Mouse (Mus musculus) ES-E14 (cell line): ENCODE measurements around the gene Sigmar1. TPM values are rescaled to one million over a fixed set of nuclear protein-coding genes. Genes with fewer than 3 reads are reported as not detected.
A peak's percentile ranks its signal among the peaks of the same experiment; 100 is the strongest.

Experiments used
- DNase-seq: peaks from one replicate; pipeline ENCODE4 v3.0.0-alpha.2; 2013; ENCODE audit warnings: low read depth, low spot score
- H3K27ac ChIP-seq: 2 replicates; pipeline ENCODE4 v1.5.1; 2012; ENCODE audit warnings: low read depth, mild to moderate bottlenecking, low read length, moderate library complexity, mixed read lengths; ENCODE audit not compliant: poor library complexity, insufficient read depth, severe bottlenecking
- H3K36me3 ChIP-seq: 2 replicates; pipeline ENCODE4 v1.6.1; 2012; ENCODE audit warnings: mild to moderate bottlenecking, low read length, moderate library complexity, mixed read lengths; ENCODE audit not compliant: control insufficient read depth, poor library complexity, insufficient read depth, severe bottlenecking
- H3K4me1 ChIP-seq, 2 experiments: fragments of 150-350 bp in 1 of 2; sonication (generic) in 1 of 2; 2 replicates each; pipeline ENCODE4 v1.6.1; 2012; ENCODE audit warnings: low read length in 2 of 2, mild to moderate bottlenecking in 1 of 2, mixed read lengths in 1 of 2; ENCODE audit not compliant: control insufficient read depth in 2 of 2, insufficient read depth in 2 of 2, poor library complexity in 1 of 2
- H3K4me3 ChIP-seq, 2 experiments: fragments of 150-350 bp in 1 of 2; sonication (generic) in 1 of 2; 2 replicates each; pipeline ENCODE4 v1.5.1; 2012; ENCODE audit warnings: low read length in 2 of 2, low read depth in 1 of 2, mild to moderate bottlenecking in 1 of 2, mixed read lengths in 1 of 2; ENCODE audit not compliant: insufficient read depth in 1 of 2, poor library complexity in 1 of 2, severe bottlenecking in 1 of 2
- H3K9ac ChIP-seq: 2 replicates; pipeline ENCODE4 v1.6.1; 2012; ENCODE audit warnings: low read depth, mild to moderate bottlenecking, low read length, mixed read lengths; ENCODE audit not compliant: poor library complexity, insufficient read depth, severe bottlenecking
- H3K9me3 ChIP-seq: fragments of 150-350 bp; sonication (generic); 2 replicates; pipeline ENCODE4 v1.6.1; 2012; ENCODE audit warnings: low read depth, mild to moderate bottlenecking, low read length; ENCODE audit not compliant: control insufficient read depth, insufficient read depth
- CHD2 ChIP-seq: IDR thresholded peaks from 2 replicates; pipeline ENCODE4 v1.6.1; 2014; ENCODE audit warnings: mild to moderate bottlenecking, low read depth, low read length, inconsistent platforms
- HCFC1 ChIP-seq: IDR thresholded peaks from 2 replicates; pipeline ENCODE4 v1.6.1; 2012; ENCODE audit warnings: low read length, inconsistent platforms, borderline replicate concordance; ENCODE audit not compliant: insufficient read depth
- MAFK ChIP-seq: IDR thresholded peaks from 2 replicates; pipeline ENCODE4 v1.6.1; 2014; ENCODE audit warnings: mild to moderate bottlenecking, low read depth, low read length, inconsistent platforms; ENCODE audit not compliant: insufficient read depth
- ZC3H11A ChIP-seq: IDR thresholded peaks from 2 replicates; pipeline ENCODE4 v1.6.1; 2012; ENCODE audit warnings: low read depth, mild to moderate bottlenecking, inconsistent platforms, low read length, borderline replicate concordance
- ZNF384 ChIP-seq: IDR thresholded peaks from 2 replicates; pipeline ENCODE4 v1.6.1; 2012; ENCODE audit warnings: low read depth, low read length, inconsistent platforms
- in situ Hi-C, 2 experiments: fragments of 600-800 bp; cut with MboI; formaldehyde crosslinking; loops; one replicate each; pipeline ENCODE4 v1.15.1; 2025; ENCODE audit warnings: low sequenced_read_pairs in 2 of 2, inconsistent platforms in 1 of 2; ENCODE audit not compliant: unreplicated experiment in 2 of 2
- total RNA-seq: library from RNA; depleted of rRNA; stranded (reverse); fragments of 300-350 nt; gene quantifications from 2 replicates; pipeline ENCODE4 v1.2.3, GENCODE M21; 2012

Gene Sigmar1
- total RNA-seq, 1 experiment: 198 TPM

DNA sequence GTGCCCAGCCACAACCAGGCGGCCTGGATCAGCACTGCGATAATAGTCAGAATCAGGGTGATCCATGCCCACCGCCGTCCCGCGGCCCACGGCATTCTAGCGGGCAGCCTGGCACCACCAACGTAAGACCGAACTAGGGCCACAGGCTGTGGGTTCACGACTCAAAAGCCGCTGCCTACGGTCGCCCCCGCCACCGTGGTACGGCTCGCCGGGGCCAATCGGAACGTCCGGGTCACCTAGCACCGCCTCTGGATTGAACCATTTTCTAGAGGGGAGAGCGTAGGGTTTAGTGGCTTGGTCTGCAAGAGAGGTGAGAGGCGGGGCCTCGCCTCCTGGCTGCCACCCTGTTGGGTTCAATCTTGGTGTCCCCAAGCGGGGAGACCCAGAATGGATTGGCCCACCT, 14.8 kb downstream of the Sigmar1 start:
- Histone ChIP-seq H3K9me3 (no peaks in the 10 kb centered on the region), H3K4me3 (peak overlapping the region; percentile 74 to 96), H3K36me3 (peaks cover 10% of the 10 kb centered on the region), H3K9ac (peak overlapping the region; percentile 93), H3K4me1 (peaks cover 0 to 10% of the 10 kb centered on the region in 2 experiments; a peak in 2 of 4 replicates), H3K27ac (peak overlapping the region; percentile 24)
- peak; percentile 96 for DNase-seq
- TF ChIP-seq CHD2: no peak
- peak; percentile 58; the same call in 1 of the 2 replicates for TF ChIP-seq HCFC1
- in situ Hi-C loops: no loop called here

DNA sequence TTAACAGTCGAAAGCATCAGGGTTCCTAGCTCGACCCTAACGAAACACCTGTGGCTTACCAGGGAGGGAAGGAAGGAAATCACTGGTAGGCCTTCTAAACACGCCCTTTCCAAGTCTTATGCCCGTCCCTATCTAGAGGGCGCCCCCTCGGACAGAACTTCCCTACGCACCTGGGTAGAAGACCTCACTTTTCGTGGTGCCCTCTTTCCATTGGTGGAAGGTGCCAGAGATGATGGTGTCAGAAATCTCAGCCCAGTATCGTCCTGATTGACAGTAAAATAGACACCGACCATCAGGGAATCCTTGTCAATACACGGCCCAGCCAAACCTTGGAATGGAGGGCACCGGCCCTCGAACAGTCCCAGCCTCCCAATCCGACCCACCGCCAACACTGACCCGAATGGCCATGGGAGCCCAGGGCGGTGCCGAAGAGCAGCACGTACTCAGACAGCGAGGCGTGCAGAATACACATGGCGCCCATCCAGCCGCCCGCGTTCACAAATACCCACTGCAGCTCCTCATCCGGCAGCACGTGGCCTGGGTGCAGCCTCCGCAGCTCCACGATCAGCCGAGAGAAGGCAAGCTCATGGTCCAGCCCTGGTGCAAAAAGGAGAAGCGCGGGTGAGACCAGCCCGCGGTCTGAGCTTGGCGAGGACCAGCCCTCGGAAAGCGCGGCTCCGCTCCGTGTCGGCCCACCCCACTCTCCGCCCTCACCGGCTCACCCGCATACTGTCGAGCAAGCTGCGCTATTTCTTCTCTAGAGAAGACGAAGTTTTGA, 15.4 kb downstream of the Sigmar1 start:
- TF ChIP-seq ZNF384 (no peak), ZC3H11A (no peak), CHD2 (no peak), HCFC1 (no peak), MAFK (no peak)
- Histone ChIP-seq H3K9ac (peak overlapping the region; percentile 93), H3K4me1 (peaks cover 0 to 10% of the 10 kb centered on the region in 2 experiments; a peak in 2 of 4 replicates), H3K4me3 (peak overlapping the region; percentile 74 to 96), H3K27ac (peak overlapping the region; percentile 24), H3K9me3 (no peaks in the 10 kb centered on the region), H3K36me3 (peaks cover 10% of the 10 kb centered on the region)
- in situ Hi-C loops: no loop called here
- DNase-seq: no peak

GRCm38 (mm10) chr4:41739260-41739659, 16.7 kb downstream of the Sigmar1 start:
- TF ChIP-seq ZC3H11A (no peak), HCFC1 (no peak), CHD2 (no peak), ZNF384 (no peak), MAFK (no peak)
- Histone ChIP-seq H3K27ac (no peak overlapping the region), H3K36me3 (peaks cover 10% of the 10 kb centered on the region), H3K9me3 (no peaks in the 10 kb centered on the region), H3K4me1 (peaks cover 0 to 10% of the 10 kb centered on the region in 2 experiments; a peak in 2 of 4 replicates), H3K9ac (no peak overlapping the region; the same call in 1 of the 2 replicates), H3K4me3 (no peak overlapping the region)
- no peak for DNase-seq
- in situ Hi-C loops: no loop called here

DNA sequence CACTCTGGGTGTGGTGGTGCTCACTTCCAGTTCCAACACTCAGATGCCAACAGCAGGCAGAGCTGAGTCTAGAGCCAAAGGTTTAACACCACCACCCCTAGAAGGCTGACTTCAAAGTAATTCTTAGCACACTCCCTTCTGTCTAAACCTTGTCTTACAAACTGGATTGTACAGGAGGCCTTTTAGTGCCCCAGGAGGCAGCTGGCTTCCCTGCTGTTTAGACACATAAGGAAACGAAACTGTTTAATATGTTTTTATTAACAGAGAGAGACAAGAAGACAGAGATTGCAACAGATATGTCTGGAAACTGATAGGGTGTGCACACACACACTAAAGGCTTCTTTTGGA, 17.7 kb downstream of the Sigmar1 start:
- H3K4me1 ChIP-seq: peaks cover 0 to 10% of the 10 kb centered on the region in 2 experiments; a peak in 2 of 4 replicates

More for the DNA sequence above, 17.7 kb downstream of the Sigmar1 start:
- no peak for DNase-seq
- H3K4me3 ChIP-seq: no peak overlapping the region
- in situ Hi-C loops: no loop called here
- H3K9ac ChIP-seq: no peak overlapping the region
- no peaks in the 10 kb centered on the region for H3K9me3 ChIP-seq
- no peak for TF ChIP-seq CHD2
- no peak for TF ChIP-seq ZNF384
- TF ChIP-seq HCFC1: no peak
- TF ChIP-seq ZC3H11A: no peak
- TF ChIP-seq MAFK: no peak
- peaks cover 10% of the 10 kb centered on the region for H3K36me3 ChIP-seq
- H3K27ac ChIP-seq: no peak overlapping the region
